Mouse (Mus musculus) limb, embryonic 11.5 days (tissue): ENCODE results near the gene Btn1a1. TPM values are rescaled to one million over a fixed set of nuclear protein-coding genes. Genes with fewer than 3 reads are reported as not detected.

ENCODE experiments used
- ATAC-seq: fragments of 200-750 bp; cut with Nextera tagmentation; 2 replicates; pipeline ENCODE4 v1.8.0; 2017; ENCODE audit warnings: low read depth; ENCODE audit not compliant: insufficient number of reproducible peaks, low FRiP score, low TSS enrichment
- DNase-seq: peaks from one replicate; pipeline ENCODE4 v3.0.0-alpha.2; 2015; ENCODE audit warnings: low spot score
- H3K27ac ChIP-seq: fragments of 300-500 bp; sonication (generic); replicated peaks from 2 replicates; pipeline ENCODE4 v1.5.1; 2014; ENCODE audit warnings: low read depth, mild to moderate bottlenecking, low read length
- H3K27me3 ChIP-seq: fragments of 300-500 bp; sonication (generic); 2 replicates; pipeline ENCODE4 v1.6.1; 2014; ENCODE audit warnings: mild to moderate bottlenecking, low read length, mixed read lengths; ENCODE audit not compliant: control insufficient read depth, insufficient read depth
- H3K36me3 ChIP-seq: fragments of 300-500 bp; sonication (generic); 2 replicates; pipeline ENCODE4 v1.6.1; 2014; ENCODE audit warnings: mild to moderate bottlenecking, low read length, moderate library complexity, mixed read lengths; ENCODE audit not compliant: control insufficient read depth, insufficient read depth
- H3K4me1 ChIP-seq: fragments of 300-500 bp; sonication (generic); 2 replicates; pipeline ENCODE4 v1.6.1; 2014; ENCODE audit warnings: low read length, mixed read lengths; ENCODE audit not compliant: control insufficient read depth, insufficient read depth
- H3K4me2 ChIP-seq: fragments of 300-500 bp; sonication (generic); 2 replicates; pipeline ENCODE4 v1.6.1; 2014; ENCODE audit warnings: low read depth, mild to moderate bottlenecking, moderate library complexity; ENCODE audit not compliant: severe bottlenecking
- H3K4me3 ChIP-seq: fragments of 300-500 bp; sonication (generic); 2 replicates; pipeline ENCODE4 v1.5.1; 2014; ENCODE audit warnings: low read depth, low read length
- H3K9ac ChIP-seq: fragments of 300-500 bp; sonication (generic); 2 replicates; pipeline ENCODE4 v1.6.1; 2014; ENCODE audit warnings: mild to moderate bottlenecking, low read length
- H3K9me3 ChIP-seq: fragments of 300-500 bp; sonication (generic); 2 replicates; pipeline ENCODE4 v1.6.1; 2016; ENCODE audit warnings: low read length; ENCODE audit not compliant: control insufficient read depth
- WGBS: fragments of 180-500 bp; shearing (Covaris S2); extraction: QIAGEN DNeasy Blood & Tissue Kit; methylation state at CpG from one replicate; pipeline ENCODE4 v1.1.7; 2014; 5-methylcytosine and 5-hydroxymethylcytosine counted together
- polyA plus RNA-seq: library from polyadenylated mRNA; unstranded; fragments of >200 nt; fragmentation: Nextera tagmentation; extraction: Ambion mirVana; gene quantifications from 2 replicates; pipeline ENCODE4 v1.2.1, GENCODE M21; 2014

Gene Btn1a1
- polyA plus RNA-seq, 1 experiment from 2014 or later: not detected

DNA sequence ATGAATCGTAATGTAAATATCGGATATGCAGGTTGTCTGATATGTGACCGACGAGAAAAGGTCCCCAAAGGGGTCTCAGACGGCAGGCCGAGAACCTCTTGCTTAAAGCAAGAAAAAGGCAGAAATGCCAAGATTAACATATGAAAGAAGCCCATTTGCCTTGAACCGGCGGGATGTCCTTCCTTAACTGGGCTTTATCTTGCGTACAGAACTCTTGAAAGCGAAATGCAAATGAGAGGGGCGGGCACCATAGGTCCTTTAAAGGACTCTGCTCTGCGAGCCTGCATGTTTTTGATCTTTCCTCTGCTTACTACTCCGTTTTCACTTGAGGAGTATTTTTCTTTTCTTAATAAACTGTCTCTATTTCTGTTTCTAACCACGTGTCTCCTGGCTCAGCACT, 26.3 kb upstream of the Btn1a1 start:
- H3K27me3 ChIP-seq: no peaks in the 10 kb centered on the region
- no peaks in the 10 kb centered on the region for H3K36me3 ChIP-seq
- H3K4me3 ChIP-seq: no peak overlapping the region
- no peak overlapping the region for H3K27ac ChIP-seq
- no peak overlapping the region for H3K9ac ChIP-seq
- no peak for ATAC-seq
- DNase-seq: no peak
- peak overlapping the region; percentile 27; the same call in 1 of the 2 replicates for H3K4me2 ChIP-seq
- WGBS: 10% methylated on average over 14 of the region's 14 CpGs
- H3K9me3 ChIP-seq: no peaks in the 10 kb centered on the region
- H3K4me1 ChIP-seq: no peaks in the 10 kb centered on the region; the same call in 1 of the 2 replicates

GRCm38 (mm10) chr13:23491263-23491662, 25.6 kb upstream of the Btn1a1 start:
- no peak for ATAC-seq
- WGBS: 21% methylated on average over 1 of the region's 1 CpGs
- Histone ChIP-seq H3K4me2 (no peak overlapping the region), H3K4me1 (no peaks in the 10 kb centered on the region; the same call in 1 of the 2 replicates), H3K36me3 (no peaks in the 10 kb centered on the region), H3K27me3 (no peaks in the 10 kb centered on the region), H3K9ac (no peak overlapping the region), H3K4me3 (no peak overlapping the region), H3K9me3 (no peaks in the 10 kb centered on the region), H3K27ac (no peak overlapping the region)
- DNase-seq: no peak

- Histone ChIP-seq H3K27me3 (no peaks in the 10 kb centered on the region), H3K4me2 (no peak overlapping the region), H3K4me1 (no peaks in the 10 kb centered on the region; the same call in 1 of the 2 replicates), H3K9me3 (no peaks in the 10 kb centered on the region), H3K36me3 (no peaks in the 10 kb centered on the region), H3K4me3 (no peak overlapping the region), H3K27ac (no peak overlapping the region), H3K9ac (no peak overlapping the region)
- WGBS: 53% methylated on average over 1 of the region's 1 CpGs
- DNase-seq (no peak), ATAC-seq (no peak)
These were observed 25.2 kb upstream of the Btn1a1 start for GRCm38 (mm10) chr13:23490863-23491262.

DNA sequence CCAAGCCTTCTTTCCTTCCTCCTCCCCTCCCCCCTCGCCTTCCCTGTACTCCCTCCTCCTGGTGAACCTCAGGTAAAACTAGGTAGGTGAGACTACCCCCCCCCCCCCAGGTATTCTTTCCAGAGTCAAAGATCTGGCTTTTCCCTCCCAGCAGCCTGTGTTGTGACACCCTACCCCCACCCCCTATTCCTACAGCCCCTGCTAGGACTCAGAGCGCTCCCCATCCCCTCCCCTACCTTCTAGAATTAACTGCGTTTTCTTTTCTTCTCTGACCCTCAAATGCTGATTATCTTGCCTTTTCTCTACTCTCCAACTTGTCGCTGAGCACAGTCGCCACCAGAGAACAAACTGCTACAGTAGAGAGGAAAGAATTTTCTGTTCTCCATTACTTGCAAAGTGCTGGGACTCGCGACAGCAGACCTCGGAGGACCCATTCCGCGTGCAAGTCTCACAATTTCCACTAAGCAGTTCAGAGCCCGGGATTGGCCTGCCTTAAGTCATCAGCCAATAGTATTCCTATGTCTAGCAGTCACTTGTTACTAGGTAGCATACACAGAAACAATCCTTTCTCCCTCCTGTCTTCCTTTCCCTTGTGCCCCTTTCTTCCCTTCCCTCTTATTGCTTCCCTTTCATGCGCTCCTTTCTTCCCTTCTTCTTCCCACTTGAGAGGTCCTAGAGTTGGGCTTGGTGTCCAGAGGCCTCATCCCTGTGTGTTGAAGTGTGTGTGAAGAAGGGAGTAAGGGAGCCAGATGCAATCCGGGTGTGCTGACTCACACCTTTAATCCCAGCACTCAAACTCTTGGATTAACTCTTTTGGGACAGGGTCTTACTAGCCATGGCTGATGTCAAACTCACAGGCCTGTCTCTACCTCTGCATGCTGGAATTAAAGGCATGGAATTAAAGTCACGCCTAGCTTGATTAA, 23.0 kb upstream of the Btn1a1 start, which contains the start of gene Btn2a2:
Gene Btn2a2 (minus strand): TSS at position 458 of the 923 bp plus-strand sequence.
- H3K4me1 ChIP-seq: no peaks in the 10 kb centered on the region; the same call in 1 of the 2 replicates
- ATAC-seq (peak; percentile 95), DNase-seq (peak; percentile 81)
- H3K9ac ChIP-seq: 0 out of 2 replicates have a peak within 1 kb of the TSS, but pooled peaks have one; percentile 27
- H3K27me3 ChIP-seq: no peaks in the 10 kb centered on the region
- 2% methylated on average over 13 of the region's 14 CpGs for WGBS
- no peaks in the 10 kb centered on the region for H3K9me3 ChIP-seq
- H3K27ac ChIP-seq: no peak within 1 kb of the TSS
- H3K4me3 ChIP-seq: peak within 1 kb of the TSS; percentile 21
- H3K4me2 ChIP-seq: peak within 1 kb of the TSS; percentile 46
- no peaks in the 10 kb centered on the region for H3K36me3 ChIP-seq

DNA sequence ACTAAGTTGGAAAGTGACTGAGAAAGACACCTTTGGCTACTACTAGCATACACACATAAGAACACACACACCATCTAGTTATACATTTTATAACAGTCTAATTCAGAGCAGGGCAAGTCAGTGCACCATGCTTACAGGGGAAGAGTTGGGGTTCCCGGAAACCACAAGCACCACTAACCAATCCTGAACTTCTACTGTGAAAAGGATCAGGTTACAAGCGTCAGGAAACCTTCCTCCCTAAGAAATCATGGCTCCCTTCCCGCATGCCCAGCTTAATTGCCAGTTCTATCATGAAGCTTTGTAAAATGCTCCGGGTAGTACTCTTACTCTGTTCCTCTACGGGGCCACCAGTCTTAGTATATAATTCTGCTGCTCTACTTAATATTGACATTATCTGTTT, 19.6 kb upstream of the Btn1a1 start:
- DNase-seq: no peak
- Histone ChIP-seq H3K36me3 (no peaks in the 10 kb centered on the region), H3K4me3 (no peak overlapping the region), H3K27me3 (no peaks in the 10 kb centered on the region), H3K9me3 (no peaks in the 10 kb centered on the region), H3K4me1 (no peaks in the 10 kb centered on the region; the same call in 1 of the 2 replicates), H3K9ac (no peak overlapping the region), H3K4me2 (no peak overlapping the region), H3K27ac (no peak overlapping the region)
- 31% methylated on average over 5 of the region's 5 CpGs for WGBS
- no peak for ATAC-seq

GRCm38 (mm10) chr13:23483153-23483552, 17.5 kb upstream of the Btn1a1 start:
- 90% methylated on average over 2 of the region's 2 CpGs for WGBS

GRCm38 (mm10) chr13:23475658-23476057, 10.0 kb upstream of the Btn1a1 start:
- ATAC-seq (no peak), DNase-seq (no peak)
- 38% methylated on average over 2 of the region's 2 CpGs for WGBS
- Histone ChIP-seq H3K9me3 (no peaks in the 10 kb centered on the region), H3K27ac (no peak overlapping the region), H3K36me3 (no peaks in the 10 kb centered on the region), H3K4me3 (no peak overlapping the region), H3K9ac (no peak overlapping the region), H3K4me1 (no peaks in the 10 kb centered on the region), H3K27me3 (no peaks in the 10 kb centered on the region), H3K4me2 (no peak overlapping the region)

More at GRCm38 (mm10) chr13:23483153-23483552, 17.5 kb upstream of the Btn1a1 start:
- H3K27me3 ChIP-seq: no peaks in the 10 kb centered on the region
- no peak overlapping the region for H3K9ac ChIP-seq
- ATAC-seq: no peak
- no peaks in the 10 kb centered on the region for H3K9me3 ChIP-seq
- no peaks in the 10 kb centered on the region for H3K36me3 ChIP-seq
- H3K4me1 ChIP-seq: no peaks in the 10 kb centered on the region; the same call in 1 of the 2 replicates
- no peak overlapping the region for H3K4me2 ChIP-seq
- no peak for DNase-seq
- H3K4me3 ChIP-seq: no peak overlapping the region
- no peak overlapping the region for H3K27ac ChIP-seq

- no peaks in the 10 kb centered on the region for H3K36me3 ChIP-seq
- no peak overlapping the region for H3K9ac ChIP-seq
- H3K4me1 ChIP-seq: peaks cover 4% of the 10 kb centered on the region; the same call in 1 of the 2 replicates
- no peaks in the 10 kb centered on the region for H3K27me3 ChIP-seq
- no peak overlapping the region for H3K4me2 ChIP-seq
- ATAC-seq (peak; percentile 73), DNase-seq (peak; percentile 93)
- 2% methylated on average over 9 of the region's 9 CpGs for WGBS
- H3K27ac ChIP-seq: no peak overlapping the region
- H3K4me3 ChIP-seq: no peak overlapping the region
- no peaks in the 10 kb centered on the region for H3K9me3 ChIP-seq
These were observed 1.2 kb upstream of the Btn1a1 start for GRCm38 (mm10) chr13:23466911-23467310.
